Mouse (Mus musculus) cerebellum, adult 2 months (tissue): Measurements from ENCODE around the gene Map1s.

Experiments used
- CTCF ChIP-seq: fragments of 200-500 bp; IDR thresholded peaks from 2 replicates; pipeline ENCODE4 v1.5.1; 2011; ENCODE audit warnings: low read depth, mild to moderate bottlenecking, control low read depth, low read length, moderate library complexity, borderline replicate concordance; ENCODE audit not compliant: insufficient read depth
- POLR2A ChIP-seq: fragments of 200-500 bp; IDR thresholded peaks from 2 replicates; pipeline ENCODE4 v1.6.1; 2011; ENCODE audit warnings: low read length, control low read depth, borderline replicate concordance; ENCODE audit not compliant: insufficient read depth

DNA sequence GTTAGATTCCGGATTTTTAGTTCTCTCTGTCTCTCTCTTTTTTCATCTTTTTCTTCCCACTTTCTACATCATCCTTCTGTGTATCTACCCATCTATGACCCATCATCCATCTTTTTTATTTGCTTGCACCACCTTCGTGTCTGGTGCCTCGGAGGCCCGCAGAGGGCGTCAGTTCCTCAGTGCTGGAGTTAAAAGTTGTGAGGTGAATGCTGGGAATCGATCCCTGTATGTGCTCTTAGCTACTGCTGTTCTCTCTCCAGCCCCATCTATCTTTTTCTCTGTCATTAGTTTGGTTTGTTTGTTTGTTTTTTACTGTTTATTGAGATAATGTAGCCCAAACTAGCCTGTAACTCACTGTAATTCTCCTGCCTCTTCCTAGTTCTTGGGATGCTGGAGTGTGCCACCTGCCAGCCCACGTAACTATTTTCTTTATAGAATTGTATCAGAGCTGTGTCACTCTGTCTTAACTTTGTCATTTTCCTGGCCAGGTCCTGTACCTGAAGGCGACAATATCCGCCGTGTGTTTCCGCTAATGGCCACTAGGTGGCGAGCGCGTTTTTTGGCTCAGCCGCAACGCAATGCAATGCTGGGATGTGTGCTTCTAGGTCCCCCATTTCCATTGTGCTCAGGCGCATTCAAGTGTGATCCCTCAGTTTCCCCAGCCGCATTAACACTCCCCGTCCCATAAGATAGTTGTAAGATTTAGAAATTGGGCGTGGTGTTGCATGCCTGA is 7.9 kb upstream of the Map1s start:
- peak; percentile 95 for TF ChIP-seq CTCF
- no peak for TF ChIP-seq POLR2A
